Mouse (Mus musculus) lung, postnatal 36 days (tissue): ENCODE measurements around the gene Aldh1l1.

ENCODE experiments used
- DNase-seq: peaks from one replicate; pipeline ENCODE4 v3.0.0; 2022; ENCODE audit warnings: mixed read lengths

The Aldh1l1 gene

DNA sequence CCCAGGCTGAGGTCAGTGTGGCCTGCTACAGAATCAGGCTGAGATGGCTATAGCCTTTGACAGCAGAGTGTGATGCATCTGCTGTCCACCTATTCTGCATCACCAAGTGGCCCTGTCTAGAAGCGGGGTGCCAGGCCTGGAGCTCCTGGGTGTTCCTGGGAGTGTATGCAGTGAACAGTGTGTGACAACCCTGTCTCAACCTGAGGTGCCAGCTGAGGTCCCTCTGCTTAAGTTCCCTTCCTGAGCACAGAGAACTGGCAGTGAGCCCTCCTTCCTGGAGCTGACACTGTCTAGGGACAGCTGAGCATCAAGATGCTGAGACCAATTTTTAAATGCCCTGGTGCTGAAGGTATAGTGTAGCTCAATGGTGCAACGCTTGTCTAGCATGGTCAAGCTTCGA, 13.5 kb upstream of the Aldh1l1 start:
- DNase-seq = no peak

DNA sequence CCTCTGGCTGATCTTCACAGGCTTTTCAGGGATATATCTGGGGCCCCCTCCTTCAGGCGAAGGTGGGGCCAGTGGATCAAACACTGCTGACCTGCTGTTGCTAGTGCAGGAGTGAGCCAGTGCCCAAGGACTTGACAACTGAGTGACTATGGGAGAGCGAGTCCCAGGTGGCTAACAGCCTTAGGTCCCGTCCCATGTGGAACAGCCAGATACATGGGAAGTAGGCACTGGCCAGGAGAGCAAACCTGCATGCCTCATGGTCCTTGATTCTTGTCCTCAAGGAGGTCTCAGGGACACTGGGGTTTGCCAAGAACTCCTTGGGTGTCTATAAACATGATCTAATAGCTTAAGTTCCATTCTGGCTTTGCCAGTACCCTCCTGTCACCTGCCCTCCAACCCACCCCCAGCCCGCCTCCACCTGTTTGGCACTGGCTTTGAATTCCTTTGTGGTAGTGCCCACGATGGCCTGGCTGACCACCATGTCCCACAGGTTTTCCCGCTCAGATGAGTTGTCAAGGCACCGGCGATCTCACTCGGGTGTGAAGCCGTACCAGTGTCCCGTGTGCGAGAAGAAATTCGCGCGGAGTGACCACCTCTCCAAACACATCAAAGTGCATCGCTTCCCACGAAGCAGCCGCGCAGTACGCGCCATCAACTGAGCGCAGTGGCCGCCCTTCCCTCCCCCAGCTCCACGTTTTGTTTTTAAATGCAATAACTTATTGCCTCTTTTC, 12.4 kb upstream of the Aldh1l1 start:
- no peak for DNase-seq

DNA sequence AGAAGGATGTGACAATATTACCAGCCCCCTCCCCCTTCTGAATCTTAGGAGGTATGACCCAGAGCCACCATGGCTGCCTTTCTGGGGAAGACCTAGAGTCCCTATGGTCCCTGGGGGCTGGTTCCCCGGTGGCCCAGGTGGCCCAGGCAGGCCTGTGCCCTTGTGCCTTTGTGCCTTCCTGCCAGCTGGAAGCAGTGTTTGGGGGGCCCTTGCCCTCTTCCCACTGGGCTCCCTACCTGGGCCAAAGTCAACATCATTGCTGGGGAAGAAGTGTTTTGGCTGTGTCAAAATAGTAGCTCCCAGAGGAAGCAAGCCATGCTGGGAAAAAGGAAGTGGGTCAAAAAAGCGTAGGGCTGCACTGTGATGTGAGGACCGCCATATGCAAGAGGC, 11.9 kb upstream of the Aldh1l1 start:
- DNase-seq = no peak

DNA sequence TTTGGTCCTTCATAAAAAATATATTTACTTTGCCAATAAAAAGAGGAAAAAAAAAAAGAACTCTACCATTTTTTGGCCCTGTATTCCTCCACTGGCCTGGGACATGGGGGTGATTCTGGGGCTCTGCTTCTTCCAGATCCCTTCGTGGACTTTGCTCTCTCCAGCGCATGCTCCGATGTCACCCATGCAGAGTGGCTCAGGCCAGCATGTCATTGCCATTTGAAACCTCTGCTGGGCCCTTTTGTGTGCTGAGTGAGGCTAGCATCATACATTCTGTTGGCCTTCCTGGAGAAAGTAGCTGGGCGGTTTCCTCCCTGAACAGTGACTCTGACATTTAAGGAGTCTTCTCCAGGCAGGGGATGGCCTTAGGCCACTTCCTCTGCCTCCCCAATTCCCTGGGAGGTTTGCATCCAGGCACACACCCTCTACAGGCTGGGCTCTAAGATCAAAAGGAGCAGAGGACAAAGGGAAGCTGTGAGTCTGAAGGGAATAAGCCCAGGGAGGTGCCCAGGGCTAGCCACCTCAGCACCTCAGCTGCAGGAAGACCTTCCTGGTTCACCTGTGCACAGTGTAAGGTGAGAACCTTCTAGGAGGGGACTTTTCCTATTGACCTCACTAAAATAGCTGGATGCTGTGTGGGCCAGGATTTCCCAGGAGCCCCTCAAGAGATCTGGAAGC, 10.9 kb upstream of the Aldh1l1 start:
- no peak for DNase-seq

DNA sequence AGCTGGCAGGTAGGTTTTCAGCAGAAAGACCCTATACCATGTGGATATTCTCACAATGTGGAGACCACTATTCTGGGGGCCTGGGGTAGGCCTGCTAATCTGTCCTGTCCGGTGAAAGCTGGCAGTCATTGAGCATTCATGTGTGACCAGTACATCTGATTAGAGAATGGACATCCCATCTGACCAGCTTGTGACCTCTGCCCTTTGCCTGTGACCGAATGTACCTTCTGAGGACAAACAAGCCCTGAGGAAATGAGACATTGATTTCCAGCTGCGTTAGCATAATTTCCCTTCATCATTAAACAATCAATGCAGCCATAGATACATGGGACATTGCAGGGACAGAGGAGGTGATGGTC, 10.4 kb upstream of the Aldh1l1 start:
- no peak for DNase-seq

GRCm38 (mm10) chr6:90476941-90477518, 9.2 kb upstream of the Aldh1l1 start:
- DNase-seq = peak; percentile 76

- DNase-seq = no peak
Observed at GRCm38 (mm10) chr6:90484249-90484648, 2.0 kb upstream of the Aldh1l1 start.

DNA sequence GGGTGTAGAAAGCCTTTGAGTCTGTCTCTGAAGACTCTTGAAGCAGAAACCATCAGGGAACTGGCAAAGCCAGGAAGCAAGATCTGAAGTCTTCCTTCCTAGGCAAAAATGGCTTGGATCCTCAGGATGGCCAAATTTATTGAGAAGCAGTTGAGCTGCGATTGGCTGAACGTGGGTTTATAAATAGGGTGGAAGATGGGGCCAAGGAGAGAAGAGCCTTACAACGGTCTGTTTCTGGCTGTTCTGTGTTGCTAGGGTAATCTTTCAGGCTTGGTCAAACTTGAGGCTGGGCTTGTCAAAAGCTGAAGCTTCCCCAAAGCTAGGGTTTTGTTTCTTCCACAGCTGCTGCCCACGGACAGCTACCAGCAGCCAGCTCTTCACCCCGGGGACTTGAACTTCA, 1.4 kb upstream of the Aldh1l1 start:
- DNase-seq = no peak

DNA sequence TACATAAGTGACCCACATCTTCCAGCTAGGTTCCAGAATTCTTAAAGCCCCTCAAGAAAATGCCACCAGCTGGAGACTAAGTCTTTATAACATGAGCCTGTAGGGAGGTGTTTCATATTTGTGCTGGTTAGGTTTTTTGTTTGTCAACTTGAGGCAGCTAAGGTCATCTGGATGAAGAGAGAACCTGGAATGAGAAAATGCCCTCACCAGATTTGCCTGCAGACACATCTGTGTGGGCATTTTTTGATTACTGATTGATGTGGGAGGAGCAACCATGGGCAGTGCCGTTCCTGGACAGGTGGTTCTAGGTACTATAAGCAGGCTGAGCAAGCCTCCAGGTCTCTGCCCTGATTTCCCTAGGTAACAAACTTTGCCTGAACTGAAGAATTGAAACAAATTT, 1.3 kb downstream of the Aldh1l1 start:
- DNase-seq = no peak

- no peak for DNase-seq
Observed at GRCm38 (mm10) chr6:90489532-90489931, 3.3 kb downstream of the Aldh1l1 start.

DNA sequence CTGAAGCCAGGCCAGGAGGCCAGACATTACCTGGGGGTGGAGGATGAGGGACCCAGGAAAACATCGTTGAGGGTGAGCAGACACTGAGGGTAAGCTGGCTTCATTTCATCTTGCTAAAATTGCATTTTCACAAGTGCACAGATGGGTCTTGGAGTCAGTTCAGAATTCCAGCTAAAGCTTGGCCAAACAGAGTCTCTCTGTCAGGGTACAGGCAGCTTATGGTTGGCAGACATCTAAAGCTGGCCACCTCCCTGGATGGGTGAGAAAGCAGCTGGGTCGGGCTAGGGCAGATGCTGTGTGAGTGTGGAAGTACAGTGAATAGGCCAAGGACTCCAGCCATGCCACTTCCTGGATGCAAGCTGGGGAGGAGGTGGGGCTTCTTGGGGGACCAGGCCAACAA, 4.7 kb downstream of the Aldh1l1 start:
- no peak for DNase-seq

- DNase-seq = no peak
Observed at GRCm38 (mm10) chr6:90491956-90492744, 5.9 kb downstream of the Aldh1l1 start.

- DNase-seq = no peak
Observed at GRCm38 (mm10) chr6:90494155-90494554, 7.9 kb downstream of the Aldh1l1 start.

DNA sequence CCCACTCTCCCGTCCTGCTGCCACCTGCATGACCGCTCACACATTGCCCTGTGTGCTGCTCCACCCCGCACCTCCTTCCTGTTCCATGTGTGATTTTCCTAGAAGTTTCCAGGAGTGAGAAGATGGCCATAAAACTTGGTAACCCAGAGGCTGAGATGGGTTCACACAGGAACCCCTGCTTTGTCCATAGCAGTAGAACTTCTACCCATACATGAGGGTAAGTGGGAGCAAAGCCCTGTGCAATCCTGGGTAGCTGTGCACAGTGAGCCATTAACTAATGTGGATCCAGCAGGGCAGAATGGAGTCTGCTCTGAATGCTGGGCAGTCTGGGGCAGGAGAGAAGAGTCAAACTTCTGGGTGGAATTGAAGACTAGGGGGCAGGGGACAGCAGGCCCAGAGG, 8.3 kb downstream of the Aldh1l1 start:
- DNase-seq = no peak

DNA sequence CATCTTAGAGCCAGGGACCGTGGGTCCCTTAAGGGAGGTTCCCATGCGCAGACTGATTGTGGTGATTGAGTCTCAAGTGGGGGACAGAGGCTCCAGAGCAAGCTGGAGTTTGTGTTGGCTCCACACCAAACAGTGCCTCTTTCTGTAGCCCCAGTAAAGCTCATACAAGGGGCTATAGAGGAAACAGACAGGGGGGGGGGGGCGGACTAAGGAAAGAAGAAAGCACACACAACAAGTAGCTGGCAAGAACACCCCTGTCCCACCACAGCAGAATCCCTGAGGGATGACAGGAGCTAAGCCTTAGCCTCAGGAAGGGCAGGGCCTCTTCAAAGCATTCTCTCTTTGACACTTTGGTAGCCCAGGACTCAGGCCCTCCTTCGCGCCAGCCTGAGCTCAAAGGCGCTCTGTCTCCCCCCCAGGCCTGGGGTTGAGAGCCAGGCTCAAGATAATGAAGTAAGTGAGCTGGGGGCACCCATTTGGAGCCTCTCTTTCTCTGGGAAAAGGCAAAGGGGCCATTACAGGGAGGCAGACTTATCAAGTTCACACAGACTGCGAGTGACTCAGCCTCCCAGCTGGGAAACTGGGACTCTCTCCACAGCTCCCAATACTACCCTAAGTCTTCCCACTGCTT, 9.2 kb downstream of the Aldh1l1 start:
- no peak for DNase-seq

- peak; percentile 23 for DNase-seq
Observed at GRCm38 (mm10) chr6:90496217-90496616, 10.0 kb downstream of the Aldh1l1 start.

DNA sequence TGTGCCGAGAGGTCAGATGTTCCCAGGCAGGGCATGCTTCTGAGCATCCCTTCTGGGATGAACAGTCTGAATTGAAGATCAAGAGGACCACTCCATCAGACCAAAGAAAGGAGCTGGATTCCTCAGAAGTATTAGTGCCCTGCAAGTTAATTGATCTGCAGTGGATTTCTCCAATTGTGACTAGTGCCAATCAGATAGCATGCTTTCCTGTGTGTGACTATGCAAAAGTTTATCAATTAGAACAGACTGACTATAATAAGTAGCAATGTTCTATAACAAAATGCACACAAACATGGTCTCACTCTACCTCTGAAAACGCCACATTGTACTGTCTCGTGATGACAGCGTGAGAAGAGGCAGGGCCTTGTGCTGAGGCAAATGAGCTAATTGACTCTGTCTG, 13.3 kb downstream of the Aldh1l1 start:
- DNase-seq = no peak

DNA sequence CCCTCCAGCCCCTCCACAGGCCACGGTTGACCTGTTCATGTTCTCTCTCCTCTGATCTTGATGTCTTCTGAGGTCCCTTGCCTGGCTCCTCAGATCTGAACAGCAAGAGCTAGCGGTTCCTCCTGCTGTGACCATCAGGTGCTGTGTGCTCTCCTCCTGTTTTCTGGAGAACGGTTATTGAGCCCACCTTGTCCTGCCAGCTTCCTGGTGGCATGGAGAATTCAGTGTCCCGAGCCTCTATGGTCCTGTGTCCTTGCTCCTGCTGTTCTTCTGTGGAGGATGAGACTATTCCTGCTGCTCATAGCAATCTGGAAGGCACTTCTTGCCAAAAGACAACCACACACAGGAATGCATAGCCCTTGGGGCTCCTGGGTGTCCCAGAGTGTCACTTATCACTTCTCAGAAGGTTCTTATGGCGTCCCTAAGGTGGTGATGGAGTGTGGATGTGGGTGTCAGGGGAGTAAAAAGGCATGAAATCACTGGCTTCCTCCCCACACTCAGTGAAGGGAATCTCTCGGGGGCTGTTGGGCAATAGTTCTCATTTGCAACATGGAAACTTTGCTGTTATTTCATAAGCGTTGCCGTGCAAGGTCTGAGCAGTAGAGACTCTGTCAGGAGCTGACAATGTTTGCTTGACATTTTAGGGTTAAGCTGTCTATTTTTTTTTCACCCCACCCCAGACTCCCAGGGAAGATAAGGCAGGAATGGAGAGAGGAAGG, 15.2 kb downstream of the Aldh1l1 start:
- peak; percentile 48 for DNase-seq

GRCm38 (mm10) chr6:90505906-90506305, 19.7 kb downstream of the Aldh1l1 start:
- peak; percentile 79 for DNase-seq

- DNase-seq = peak; percentile 95
Observed at GRCm38 (mm10) chr6:90506673-90507311, 20.6 kb downstream of the Aldh1l1 start.

GRCm38 (mm10) chr6:90507443-90507842, 21.2 kb downstream of the Aldh1l1 start:
- no peak for DNase-seq

DNA sequence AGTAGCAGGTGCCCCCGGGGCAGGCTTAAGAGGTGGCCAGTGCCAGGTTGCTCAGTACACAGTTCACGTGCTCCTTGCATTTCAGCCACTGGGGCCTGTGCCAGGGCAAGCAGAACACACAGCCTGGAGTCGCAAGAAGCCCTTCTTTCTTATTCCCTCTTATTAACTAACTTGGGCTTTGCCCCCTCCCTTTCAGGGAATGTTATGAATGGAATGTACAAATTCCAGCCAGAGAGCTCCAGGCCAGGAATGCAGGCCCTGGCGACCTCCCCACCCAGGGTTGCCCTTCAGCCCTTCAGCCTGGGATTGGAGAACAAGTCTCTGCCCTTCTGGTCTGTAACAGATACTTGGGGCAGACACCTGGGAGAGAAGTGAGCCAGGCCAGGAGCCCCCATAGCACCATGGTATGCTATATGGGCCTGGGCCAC, 22.0 kb downstream of the Aldh1l1 start:
- peak; percentile 93 for DNase-seq
